Mouse (Mus musculus): ENCODE results near the gene Ang4. TPM values are rescaled to one million over a fixed set of nuclear protein-coding genes. Genes with fewer than 3 reads are reported as not detected.
"Not testable (repeated sequence)": the region's sequence is repeated elsewhere in the genome, so short reads cannot be mapped to it uniquely, and the experiment has no call there.

Ang4 gene
- polyA plus RNA-seq (2014; fragmentation: Nextera tagmentation; extraction: Ambion mirVana), result not detected in 2 replicates

GRCm38 (mm10) chr14:51773490-51773889 is at the start of gene Ang4:
Gene Ang4, minus strand, starts transcription at chr14:51773590.
- no peaks in the 10 kb centered on the region for H3K36me3 ChIP-seq (ENCODE audit: control insufficient read depth, insufficient read depth, low read length)
- no peaks in the 10 kb centered on the region for H3K27me3 ChIP-seq (replicated peaks; ENCODE audit: control insufficient read depth, insufficient read depth, low read length)
- DNase-seq (ENCODE audit: low spot score), result no peak
- WGBS, result 89% methylated on average over 5 of the region's 5 CpGs
- ATAC-seq, result no peak
- no peak within 1 kb of the TSS for H3K27ac ChIP-seq (ENCODE audit: low read depth, low read length)
- H3K4me3 ChIP-seq (ENCODE audit: low read depth, low read length), result no peak within 1 kb of the TSS
- no peak within 1 kb of the TSS for H3K4me2 ChIP-seq (ENCODE audit: low read length)
- no peak within 1 kb of the TSS for H3K9ac ChIP-seq (ENCODE audit: low read length)
- H3K9me3 ChIP-seq (replicated peaks; ENCODE audit: control insufficient read depth, low read length), result no peaks in the 10 kb centered on the region
- no peaks in the 10 kb centered on the region for H3K4me1 ChIP-seq (ENCODE audit: control insufficient read depth, insufficient read depth, low read length)

- Histone ChIP-seq H3K27ac (ENCODE audit: low read depth, low read length) (no peak within 1 kb of the TSS), H3K9ac (ENCODE audit: low read length) (no peak within 1 kb of the TSS), H3K4me2 (ENCODE audit: low read length) (no peak within 1 kb of the TSS), H3K4me1 (ENCODE audit: control insufficient read depth, insufficient read depth, low read length) (no peaks in the 10 kb centered on the region), H3K4me3 (ENCODE audit: low read depth, low read length) (no peak within 1 kb of the TSS), H3K36me3 (ENCODE audit: control insufficient read depth, insufficient read depth, low read length) (no peaks in the 10 kb centered on the region), H3K9me3 (replicated peaks; ENCODE audit: control insufficient read depth, low read length) (no peaks in the 10 kb centered on the region), H3K27me3 (replicated peaks; ENCODE audit: control insufficient read depth, insufficient read depth, low read length) (no peaks in the 10 kb centered on the region)
- ATAC-seq (no peak), DNase-seq (ENCODE audit: low spot score) (no peak)
- 89% methylated on average over 2 of the region's 2 CpGs for WGBS
Observed at GRCm38 (mm10) chr14:51799746-51800145, 26.4 kb upstream of the Ang4 start, which contains the start of gene AY358078. Gene AY358078, plus strand, starts transcription at chr14:51800046.

GRCm38 (mm10) chr14:51794106-51794505 is 20.7 kb upstream of the Ang4 start:
- no peak for DNase-seq (ENCODE audit: low spot score)
- ATAC-seq, result no peak
- WGBS, result 84% methylated on average over 2 of the region's 2 CpGs
- Histone ChIP-seq H3K36me3 (ENCODE audit: control insufficient read depth, insufficient read depth, low read length) (no peaks in the 10 kb centered on the region), H3K27me3 (replicated peaks; ENCODE audit: control insufficient read depth, insufficient read depth, low read length) (no peaks in the 10 kb centered on the region), H3K9me3 (replicated peaks; ENCODE audit: control insufficient read depth, low read length) (no peaks in the 10 kb centered on the region), H3K9ac (ENCODE audit: low read length) (no peak overlapping the region), H3K4me1 (ENCODE audit: control insufficient read depth, insufficient read depth, low read length) (no peaks in the 10 kb centered on the region), H3K4me2 (ENCODE audit: low read length) (no peak overlapping the region), H3K4me3 (ENCODE audit: low read depth, low read length) (no peak overlapping the region), H3K27ac (ENCODE audit: low read depth, low read length) (no peak overlapping the region)

GRCm38 (mm10) chr14:51789196-51789595 is 15.8 kb upstream of the Ang4 start:
- Histone ChIP-seq H3K9ac (ENCODE audit: low read length) (no peak overlapping the region), H3K4me3 (ENCODE audit: low read depth, low read length) (no peak overlapping the region), H3K4me2 (ENCODE audit: low read length) (no peak overlapping the region), H3K27me3 (replicated peaks; ENCODE audit: control insufficient read depth, insufficient read depth, low read length) (no peaks in the 10 kb centered on the region), H3K36me3 (ENCODE audit: control insufficient read depth, insufficient read depth, low read length) (no peaks in the 10 kb centered on the region), H3K27ac (ENCODE audit: low read depth, low read length) (no peak overlapping the region), H3K9me3 (replicated peaks; ENCODE audit: control insufficient read depth, low read length) (no peaks in the 10 kb centered on the region), H3K4me1 (ENCODE audit: control insufficient read depth, insufficient read depth, low read length) (no peaks in the 10 kb centered on the region)
- DNase-seq (ENCODE audit: low spot score), result no peak
- ATAC-seq, result no peak
- WGBS, result 86% methylated on average over 2 of the region's 2 CpGs

- Histone ChIP-seq H3K4me3 (ENCODE audit: low read depth, low read length) (no peak overlapping the region), H3K27me3 (replicated peaks; ENCODE audit: control insufficient read depth, insufficient read depth, low read length) (no peaks in the 10 kb centered on the region), H3K27ac (ENCODE audit: low read depth, low read length) (no peak overlapping the region), H3K4me2 (ENCODE audit: low read length) (no peak overlapping the region), H3K4me1 (ENCODE audit: control insufficient read depth, insufficient read depth, low read length) (no peaks in the 10 kb centered on the region), H3K36me3 (ENCODE audit: control insufficient read depth, insufficient read depth, low read length) (no peaks in the 10 kb centered on the region), H3K9ac (ENCODE audit: low read length) (no peak overlapping the region), H3K9me3 (replicated peaks; ENCODE audit: control insufficient read depth, low read length) (no peaks in the 10 kb centered on the region)
- 82% methylated on average over 5 of the region's 5 CpGs for WGBS
- DNase-seq (ENCODE audit: low spot score) (peak; percentile 25), ATAC-seq (peak; percentile 46; the same call in 1 of the 2 replicates)
Observed at GRCm38 (mm10) chr14:51787061-51787460, 13.7 kb upstream of the Ang4 start.

- DNase-seq (ENCODE audit: low spot score), result no peak
- Histone ChIP-seq H3K36me3 (ENCODE audit: control insufficient read depth, insufficient read depth, low read length) (no peaks in the 10 kb centered on the region), H3K27ac (ENCODE audit: low read depth, low read length) (no peak overlapping the region), H3K4me2 (ENCODE audit: low read length) (no peak overlapping the region), H3K9ac (ENCODE audit: low read length) (no peak overlapping the region), H3K4me1 (ENCODE audit: control insufficient read depth, insufficient read depth, low read length) (no peaks in the 10 kb centered on the region), H3K9me3 (replicated peaks; ENCODE audit: control insufficient read depth, low read length) (no peaks in the 10 kb centered on the region), H3K27me3 (replicated peaks; ENCODE audit: control insufficient read depth, insufficient read depth, low read length) (no peaks in the 10 kb centered on the region), H3K4me3 (ENCODE audit: low read depth, low read length) (no peak overlapping the region)
- ATAC-seq, result no peak
- WGBS, result 76% methylated on average over 4 of the region's 4 CpGs
Observed at GRCm38 (mm10) chr14:51786335-51786734, 12.9 kb upstream of the Ang4 start.

GRCm38 (mm10) chr14:51778865-51779481 is 5.6 kb upstream of the Ang4 start:
- Histone ChIP-seq H3K9ac (ENCODE audit: low read length) (no peak overlapping the region), H3K36me3 (ENCODE audit: control insufficient read depth, insufficient read depth, low read length) (no peaks in the 10 kb centered on the region), H3K4me1 (ENCODE audit: control insufficient read depth, insufficient read depth, low read length) (no peaks in the 10 kb centered on the region), H3K4me3 (ENCODE audit: low read depth, low read length) (no peak overlapping the region), H3K4me2 (ENCODE audit: low read length) (no peak overlapping the region), H3K27ac (ENCODE audit: low read depth, low read length) (no peak overlapping the region), H3K27me3 (replicated peaks; ENCODE audit: control insufficient read depth, insufficient read depth, low read length) (no peaks in the 10 kb centered on the region), H3K9me3 (replicated peaks; ENCODE audit: control insufficient read depth, low read length) (no peaks in the 10 kb centered on the region)
- DNase-seq (ENCODE audit: low spot score) (no peak), ATAC-seq (no peak)
- 84% methylated on average over 4 of the region's 4 CpGs for WGBS

- 91% methylated on average over 1 of the region's 1 CpGs for WGBS
- no peak for ATAC-seq
- H3K4me1 ChIP-seq (ENCODE audit: control insufficient read depth, insufficient read depth, low read length), result no peaks in the 10 kb centered on the region
Observed at GRCm38 (mm10) chr14:51777791-51778190, 4.4 kb upstream of the Ang4 start.

GRCm38 (mm10) chr14:51771378-51771777 is 2.0 kb downstream of the Ang4 start:
- WGBS, result 86% methylated on average over 1 of the region's 1 CpGs
- ATAC-seq; H3K27ac ChIP-seq (ENCODE audit: low read depth, low read length); H3K4me3 ChIP-seq (ENCODE audit: low read depth, low read length); H3K27me3 ChIP-seq (replicated peaks; ENCODE audit: control insufficient read depth, insufficient read depth, low read length); H3K4me2 ChIP-seq (ENCODE audit: low read length); H3K36me3 ChIP-seq (ENCODE audit: control insufficient read depth, insufficient read depth, low read length); H3K9me3 ChIP-seq (replicated peaks; ENCODE audit: control insufficient read depth, low read length); H3K4me1 ChIP-seq (ENCODE audit: control insufficient read depth, insufficient read depth, low read length); H3K9ac ChIP-seq (ENCODE audit: low read length): not testable (repeated sequence)
- peak; percentile 31 for DNase-seq (ENCODE audit: low spot score)

More at GRCm38 (mm10) chr14:51777791-51778190, 4.4 kb upstream of the Ang4 start:
- no peak overlapping the region for H3K4me3 ChIP-seq (ENCODE audit: low read depth, low read length)
- H3K27ac ChIP-seq (ENCODE audit: low read depth, low read length), result no peak overlapping the region
- no peaks in the 10 kb centered on the region for H3K9me3 ChIP-seq (replicated peaks; ENCODE audit: control insufficient read depth, low read length)
- no peaks in the 10 kb centered on the region for H3K27me3 ChIP-seq (replicated peaks; ENCODE audit: control insufficient read depth, insufficient read depth, low read length)
- H3K4me2 ChIP-seq (ENCODE audit: low read length), result no peak overlapping the region
- H3K9ac ChIP-seq (ENCODE audit: low read length), result no peak overlapping the region
- no peak for DNase-seq (ENCODE audit: low spot score)
- H3K36me3 ChIP-seq (ENCODE audit: control insufficient read depth, insufficient read depth, low read length), result no peaks in the 10 kb centered on the region

All from forebrain, embryonic 14.5 days (tissue).